Mouse (Mus musculus) left cerebral cortex, postnatal 14 days (tissue): ENCODE measurements around the gene Ccdc18. TPM values are rescaled to one million over a fixed set of nuclear protein-coding genes. Genes with fewer than 3 reads are reported as not detected.
"Not testable (repeated sequence)": the region's sequence is repeated elsewhere in the genome, so short reads cannot be mapped to it uniquely, and the experiment has no call there.

Experiments
- DNase-seq, 2 experiments: peaks; one replicate each; pipeline ENCODE4 v3.0.0; 2021 to 2022; ENCODE audit warnings: low spot score in 2 of 2, mixed read lengths in 1 of 2
- intact Hi-C: fragments of 180-260 bp; cut with DNase I; formaldehyde crosslinking; loops from one replicate; pipeline ENCODE4 v1.15.1; 2025
- long read RNA-seq, 2 experiments: library from polyadenylated mRNA; stranded (forward); transcript quantifications; one replicate each; pipeline ENCODE4 v2.0.0; 2021
- total RNA-seq, 2 experiments: library from RNA; stranded (reverse); gene quantifications; 2 replicates each; pipeline ENCODE4 v1.2.3; 2021

Gene Ccdc18
- total RNA-seq = under 1 TPM; 0.61 to 0.90 TPM
- long read RNA-seq, experiment 1, partial matches to known transcripts = 1 of 1 reads
- long read RNA-seq, experiment 1, other reads (novel, unspliced or antisense) = 0 of 1 reads
- long read RNA-seq, experiment 2, partial matches to known transcripts = 2 of 2 reads
- long read RNA-seq, experiment 2, other reads (novel, unspliced or antisense) = 0 of 2 reads

- peak; percentile 96 to 97 for DNase-seq
- intact Hi-C loops = loop anchor here (5.0 kb wide), 1 partner anchor 180 kb away; the partner anchor contains the start of gene Pigg
These were observed at the start of gene Ccdc18, which contains the start of gene Tmed5 for GRCm38 (mm10) chr5:108132441-108133243. Gene Ccdc18 (plus strand): TSS chr5:108132875. Gene Tmed5 (minus strand): TSS chr5:108132620.

DNA sequence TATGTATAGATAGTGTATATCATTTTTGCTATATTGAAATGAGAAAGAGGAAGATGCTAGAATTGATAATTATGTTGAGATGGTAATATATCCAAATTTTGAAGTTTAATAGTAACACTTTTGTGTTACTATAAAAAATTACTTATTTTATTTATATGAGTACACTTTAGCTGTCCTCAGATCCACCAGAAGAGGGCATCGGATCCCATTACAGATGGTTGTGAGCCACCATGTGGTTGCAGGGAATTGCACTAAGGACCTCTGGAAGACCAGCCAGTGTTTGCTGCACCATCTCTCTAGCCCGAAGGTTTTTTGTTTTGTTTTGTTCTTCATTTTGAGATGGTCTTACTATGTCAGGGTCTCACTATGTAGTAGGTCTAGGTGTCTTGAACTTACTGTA is 47.2 kb upstream of the Ccdc18 start:
- intact Hi-C loops = no loop called here
- no peak for DNase-seq

DNA sequence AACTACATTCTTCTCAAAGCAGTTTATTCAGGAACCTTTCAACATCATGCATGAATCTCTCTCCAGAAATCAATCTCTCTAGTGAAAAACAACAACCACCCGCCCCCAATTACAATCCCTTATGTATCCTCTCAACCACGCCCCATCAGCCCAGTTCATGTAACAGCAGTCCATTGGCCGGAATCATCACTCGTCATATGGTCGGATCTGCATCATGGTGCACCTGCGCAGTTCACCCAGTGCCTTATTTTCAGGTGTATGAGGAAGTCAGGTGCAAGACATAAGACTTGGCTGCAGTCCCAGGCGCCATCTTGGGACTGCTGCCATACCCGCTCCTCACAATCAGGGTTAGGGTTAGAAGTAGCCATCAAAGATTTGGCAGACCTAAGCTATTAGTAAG is 39.9 kb upstream of the Ccdc18 start:
- DNase-seq, intact Hi-C loops: not testable (repeated sequence)

- DNase-seq = no peak
- intact Hi-C loops = no loop called here
These were observed 35.0 kb upstream of the Ccdc18 start for GRCm38 (mm10) chr5:108097676-108098075.

- DNase-seq = no peak
- intact Hi-C loops = no loop called here
These were observed 32.5 kb upstream of the Ccdc18 start for GRCm38 (mm10) chr5:108100196-108100595.

DNA sequence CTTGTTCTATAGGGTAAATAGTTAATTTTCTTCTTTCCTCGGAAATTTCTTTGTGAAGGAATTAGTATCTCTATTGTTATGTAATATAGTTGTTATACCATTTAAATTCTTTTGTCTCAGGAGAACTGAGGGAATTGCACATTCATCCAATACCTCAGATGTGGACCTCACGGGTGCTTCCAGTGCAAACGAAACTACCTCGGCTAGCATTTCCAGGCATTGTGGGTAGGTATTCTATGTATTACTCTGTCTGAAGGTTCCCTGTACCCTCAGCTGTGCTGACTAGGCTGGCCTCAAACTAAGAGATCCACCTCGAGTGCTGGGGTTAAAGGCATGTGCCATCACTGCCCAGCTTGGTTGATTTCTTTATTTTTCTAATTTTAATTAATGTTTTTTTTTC is 28.4 kb upstream of the Ccdc18 start:
- DNase-seq = no peak
- intact Hi-C loops = no loop called here

- DNase-seq = no peak
- intact Hi-C loops = no loop called here
These were observed 23.3 kb upstream of the Ccdc18 start for GRCm38 (mm10) chr5:108109346-108109745.

DNA sequence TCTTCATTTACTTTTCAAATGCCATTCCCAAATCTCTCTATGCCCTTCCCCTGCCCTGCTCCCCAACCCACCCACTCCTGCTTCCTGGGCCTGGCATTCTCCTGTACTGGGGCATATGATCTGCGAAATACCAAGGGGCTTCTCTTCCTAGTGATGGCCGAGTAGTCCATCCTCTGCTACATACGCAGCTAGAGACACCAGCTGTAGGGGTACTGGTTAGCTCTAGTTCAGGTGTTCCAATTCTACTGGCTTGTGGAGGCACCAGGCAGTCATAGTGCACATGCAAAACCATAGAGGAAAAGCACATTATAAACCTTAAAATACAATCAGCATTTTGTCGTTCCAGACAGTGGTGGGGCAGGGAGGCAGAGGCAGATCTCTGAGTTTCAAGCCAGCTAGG is 15.0 kb upstream of the Ccdc18 start:
- intact Hi-C loops = no loop called here
- DNase-seq = no peak

GRCm38 (mm10) chr5:108120221-108120900 is 12.3 kb upstream of the Ccdc18 start:
- DNase-seq = no peak
- intact Hi-C loops = no loop called here

DNA sequence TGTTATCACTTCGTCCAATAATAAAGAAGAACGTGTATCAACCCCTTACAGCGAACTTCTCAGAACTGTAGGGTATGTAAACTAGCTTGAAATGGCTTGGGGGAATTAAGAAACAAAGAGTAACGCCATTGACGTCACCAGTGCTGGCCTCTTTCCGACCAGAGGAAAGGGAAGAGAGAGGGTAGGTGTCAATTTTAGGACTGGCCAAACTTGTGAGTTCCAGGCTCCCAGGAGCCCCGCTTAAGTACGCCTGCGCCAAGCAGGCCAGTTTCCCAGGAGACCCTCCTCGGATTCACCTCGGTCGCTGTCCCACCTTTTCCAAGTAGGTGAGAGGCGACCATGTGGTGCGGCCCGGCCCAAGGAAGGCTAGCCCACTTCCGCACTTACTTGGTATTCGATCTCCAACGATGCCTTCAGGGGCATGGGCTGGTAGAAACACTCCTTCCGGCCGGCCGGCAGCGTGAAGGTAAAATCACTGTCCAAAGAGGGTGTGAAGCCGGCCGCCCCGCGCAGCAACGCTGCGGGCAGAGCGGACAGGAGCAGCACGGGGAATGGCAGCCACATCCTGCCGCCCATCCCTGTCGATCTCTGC is 730 bp upstream of the Ccdc18 start:
- peak in 1 of 2 experiments; percentile 15 for DNase-seq
- intact Hi-C loops = loop anchor here (5.0 kb wide), 1 partner anchor 180 kb away; the partner anchor contains the start of gene Pigg

DNA sequence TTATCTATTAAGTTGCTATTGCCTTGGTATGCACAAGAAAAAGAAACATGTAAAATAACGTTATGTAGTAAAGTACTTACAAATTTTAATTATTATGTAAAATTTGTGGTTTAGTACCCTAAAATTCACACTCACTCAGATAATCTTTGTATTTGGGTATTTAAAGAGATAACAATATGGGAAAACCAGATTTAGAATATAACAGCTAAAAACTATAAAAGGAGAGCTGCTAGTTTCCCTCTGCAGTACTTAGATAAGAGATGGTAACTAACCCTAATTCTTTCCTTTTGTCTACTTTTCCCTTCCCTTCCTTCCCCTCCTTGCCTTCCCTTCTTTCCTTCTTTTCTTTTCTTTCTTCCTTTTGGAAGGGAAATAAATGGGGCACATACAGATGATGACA is 19.9 kb downstream of the Ccdc18 start:
- DNase-seq = no peak
- intact Hi-C loops = no loop called here

- DNase-seq = no peak
- intact Hi-C loops = loop anchor here (10.0 kb wide), 1 partner anchor 126 kb away; no protein-coding TSS in a partner anchor
These were observed 28.1 kb downstream of the Ccdc18 start for GRCm38 (mm10) chr5:108160796-108161195.

DNA sequence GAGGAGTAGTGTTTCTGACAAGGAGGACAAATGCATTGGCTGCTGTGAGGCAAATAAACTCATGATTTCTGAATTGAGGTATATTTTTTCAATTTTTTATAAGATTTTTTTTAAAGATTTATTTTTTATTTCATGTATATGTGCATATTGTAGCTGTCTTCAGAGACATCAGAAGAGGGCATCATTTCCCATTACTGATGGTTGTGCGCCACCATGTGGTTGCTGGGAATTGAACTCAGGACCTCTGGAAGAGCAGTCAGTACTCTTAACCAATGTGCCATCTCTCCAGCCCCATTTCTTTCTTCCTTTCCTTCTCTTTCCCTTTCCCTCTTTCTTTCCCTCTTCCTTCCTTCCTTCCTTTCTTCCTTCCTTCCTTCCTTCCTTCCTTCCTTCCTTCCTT is 31.0 kb downstream of the Ccdc18 start:
- DNase-seq = peak; percentile 3 to 16
- intact Hi-C loops = loop anchor here (10.0 kb wide), 1 partner anchor 129 kb away; no protein-coding TSS in a partner anchor

GRCm38 (mm10) chr5:108184050-108184449 is 51.4 kb downstream of the Ccdc18 start:
- DNase-seq = no peak
- intact Hi-C loops = no loop called here

- DNase-seq = no peak
- intact Hi-C loops = no loop called here
These were observed 56.3 kb downstream of the Ccdc18 start for GRCm38 (mm10) chr5:108188967-108189366.

GRCm38 (mm10) chr5:108206008-108206407 is 73.3 kb downstream of the Ccdc18 start:
- no peak for DNase-seq
- intact Hi-C loops = no loop called here

GRCm38 (mm10) chr5:108211512-108211911 is 78.8 kb downstream of the Ccdc18 start:
- intact Hi-C loops = no loop called here
- DNase-seq = no peak

DNA sequence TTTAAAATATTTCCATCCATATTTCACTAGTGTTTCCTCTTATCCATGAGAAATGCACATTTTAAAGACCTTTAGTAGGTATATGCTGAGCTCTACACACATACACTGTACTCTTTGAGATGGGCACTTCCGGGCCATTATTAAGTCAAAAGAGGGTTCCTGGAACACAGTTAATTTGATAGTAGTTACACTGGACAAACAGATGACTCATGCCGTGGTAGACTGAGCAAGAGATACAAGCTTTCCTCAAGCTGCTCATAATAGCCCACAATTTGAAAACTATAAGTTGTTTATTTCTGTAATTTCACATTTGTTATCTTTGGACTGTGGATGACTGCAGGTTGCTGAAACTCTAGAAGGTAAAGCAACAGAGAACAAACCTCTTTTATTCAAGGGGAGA is 82.3 kb downstream of the Ccdc18 start:
- intact Hi-C loops = no loop called here
- no peak for DNase-seq

GRCm38 (mm10) chr5:108224077-108224476 is 91.4 kb downstream of the Ccdc18 start:
- DNase-seq = no peak
- intact Hi-C loops = no loop called here

GRCm38 (mm10) chr5:108226159-108226558 is 93.5 kb downstream of the Ccdc18 start:
- intact Hi-C loops = no loop called here
- no peak for DNase-seq
